Mouse (Mus musculus): ENCODE data around the gene Hist1h2ah.
A peak's percentile ranks its signal among the peaks of the same experiment; 100 is the strongest.
"Not testable (repeated sequence)": the region's sequence is repeated elsewhere in the genome, so short reads cannot be mapped to it uniquely, and the experiment has no call there.

DNA sequence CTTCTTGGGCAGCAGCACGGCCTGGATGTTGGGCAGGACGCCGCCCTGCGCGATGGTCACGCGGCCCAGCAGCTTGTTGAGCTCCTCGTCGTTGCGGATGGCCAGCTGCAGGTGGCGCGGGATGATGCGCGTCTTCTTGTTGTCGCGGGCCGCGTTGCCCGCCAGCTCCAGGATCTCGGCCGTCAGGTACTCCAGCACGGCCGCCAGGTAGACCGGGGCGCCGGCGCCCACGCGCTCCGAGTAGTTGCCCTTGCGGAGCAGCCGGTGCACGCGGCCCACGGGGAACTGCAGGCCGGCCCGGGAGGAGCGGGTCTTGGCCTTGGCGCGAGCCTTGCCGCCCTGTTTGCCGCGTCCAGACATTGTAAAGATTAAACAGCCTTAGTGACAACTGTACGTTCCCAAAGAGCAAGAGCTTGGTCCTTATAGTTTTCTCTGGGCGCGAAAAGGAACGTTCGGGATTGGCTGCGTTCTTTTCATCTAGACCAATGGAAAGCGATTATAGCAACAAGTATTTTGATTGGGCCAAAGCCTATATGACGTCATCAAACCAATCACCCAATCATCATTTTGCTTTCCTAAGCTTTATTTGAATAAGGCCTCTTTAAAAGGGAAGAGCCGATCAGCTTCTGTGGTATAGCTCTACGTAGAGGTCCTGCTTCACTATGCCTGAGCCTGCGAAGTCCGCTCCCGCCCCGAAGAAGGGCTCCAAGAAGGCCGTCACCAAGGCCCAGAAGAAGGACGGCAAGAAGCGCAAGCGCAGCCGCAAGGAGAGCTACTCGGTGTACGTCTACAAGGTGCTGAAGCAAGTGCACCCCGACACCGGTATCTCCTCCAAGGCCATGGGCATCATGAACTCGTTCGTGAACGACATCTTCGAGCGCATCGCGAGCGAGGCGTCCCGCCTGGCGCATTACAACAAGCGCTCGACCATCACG lies 7.5 kb upstream of the Hist1h2ah start, which contains the start of the genes Hist1h2ag and Hist1h2bj:
- not testable (repeated sequence) for TF ChIP-seq CTCF (IDR thresholded peaks at IDR 0.05; ENCODE audit: low read depth, low read length)
- peak; percentile 42; the same call in 1 of the 2 replicates for TF ChIP-seq POLR2A (IDR thresholded peaks at IDR 0.05; ENCODE audit: extremely low read depth, insufficient read depth, low read length)
